Mouse (Mus musculus): ENCODE measurements at regions not wholly inside any gene's neighbourhood (a gene's known extent, or its start where the extent isn't known, plus 50 kb on each side); places are given as distances from the start of the nearest gene placed in this dataset.
"Not testable (repeated sequence)": the region's sequence is repeated elsewhere in the genome, so short reads cannot be mapped to it uniquely, and the experiment has no call there.

DNA sequence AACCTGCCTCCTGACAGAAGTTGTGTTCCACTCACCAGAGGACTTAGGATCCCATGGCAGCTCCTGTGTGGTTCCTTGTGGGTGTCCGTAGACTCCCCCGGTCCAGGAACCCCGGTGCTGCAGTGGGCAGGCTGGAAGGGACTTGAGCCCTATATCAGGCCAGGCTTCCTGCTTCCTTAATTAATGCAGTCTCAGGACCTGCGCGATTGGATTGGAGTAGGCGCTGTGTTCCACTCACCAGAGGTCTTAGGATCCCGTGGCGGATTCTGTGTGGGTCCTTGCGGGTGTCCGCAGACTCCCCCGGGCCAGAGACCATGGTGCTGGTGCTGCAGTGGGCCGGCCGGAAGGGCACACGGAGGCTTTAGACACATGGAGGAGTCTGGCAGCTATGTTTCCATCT, 288.7 kb downstream of the Fut8 start:
- H3K9me3 ChIP-seq (ENCODE audit: control insufficient read depth, insufficient read depth, low read depth, low read length); H3K4me1 ChIP-seq (ENCODE audit: control insufficient read depth in 2 of 2, insufficient read depth in 2 of 2, low read length in 2 of 2, poor library complexity in 1 of 2); H3K27ac ChIP-seq (ENCODE audit: insufficient read depth, low read depth, low read length, poor library complexity, severe bottlenecking); H3K4me3 ChIP-seq (ENCODE audit: insufficient read depth in 1 of 2, low read depth in 1 of 2, low read length in 2 of 2, poor library complexity in 1 of 2, severe bottlenecking in 1 of 2); in situ Hi-C loops (cut with MboI; ENCODE audit: low sequenced_read_pairs in 2 of 2, unreplicated experiment in 2 of 2); H3K36me3 ChIP-seq (ENCODE audit: control insufficient read depth, insufficient read depth, low read length, poor library complexity, severe bottlenecking); H3K9ac ChIP-seq (ENCODE audit: insufficient read depth, low read depth, low read length, poor library complexity, severe bottlenecking); DNase-seq (ENCODE audit: low read depth, low spot score): not testable (repeated sequence)

DNA sequence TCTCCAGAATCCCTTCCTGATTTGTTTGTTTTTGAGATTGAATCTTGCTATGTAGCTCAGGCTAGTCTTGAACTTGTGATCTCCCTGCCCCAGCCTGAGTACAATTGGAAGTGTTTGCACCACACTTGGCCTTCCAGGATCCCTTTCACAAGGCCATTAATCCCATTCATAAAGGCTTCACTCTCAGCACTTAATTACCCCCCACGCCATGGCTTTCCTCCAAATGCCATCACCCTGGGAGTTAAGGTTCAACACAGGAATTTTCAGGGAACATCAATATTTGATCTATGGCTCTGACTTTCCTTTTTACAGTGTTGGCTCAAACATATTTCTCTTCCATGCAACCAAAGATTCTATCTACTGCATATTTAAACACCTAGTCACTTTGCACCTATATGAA, 289.6 kb downstream of the Fut8 start:
- Histone ChIP-seq H3K4me1 (ENCODE audit: control insufficient read depth in 2 of 2, insufficient read depth in 2 of 2, low read length in 2 of 2, poor library complexity in 1 of 2) (no peaks in the 10 kb centered on the region), H3K9ac (ENCODE audit: insufficient read depth, low read depth, low read length, poor library complexity, severe bottlenecking) (no peak overlapping the region), H3K4me3 (ENCODE audit: insufficient read depth in 1 of 2, low read depth in 1 of 2, low read length in 2 of 2, poor library complexity in 1 of 2, severe bottlenecking in 1 of 2) (no peak overlapping the region), H3K36me3 (ENCODE audit: control insufficient read depth, insufficient read depth, low read length, poor library complexity, severe bottlenecking) (no peaks in the 10 kb centered on the region), H3K27ac (ENCODE audit: insufficient read depth, low read depth, low read length, poor library complexity, severe bottlenecking) (no peak overlapping the region), H3K9me3 (ENCODE audit: control insufficient read depth, insufficient read depth, low read depth, low read length) (no peaks in the 10 kb centered on the region)
- TF ChIP-seq MAFK (IDR thresholded peaks at IDR 0.05; ENCODE audit: insufficient read depth, low read depth, low read length) (no peak), CHD2 (IDR thresholded peaks at IDR 0.05; ENCODE audit: low read depth, low read length) (no peak), HCFC1 (IDR thresholded peaks at IDR 0.05; ENCODE audit: borderline replicate concordance, insufficient read depth, low read length) (no peak), ZC3H11A (IDR thresholded peaks at IDR 0.05; ENCODE audit: borderline replicate concordance, low read depth, low read length) (no peak), ZNF384 (IDR thresholded peaks at IDR 0.05; ENCODE audit: low read depth, low read length) (no peak)
- in situ Hi-C loops (cut with MboI; ENCODE audit: low sequenced_read_pairs in 2 of 2, unreplicated experiment in 2 of 2), result no loop called here
- DNase-seq (ENCODE audit: low read depth, low spot score), result no peak

DNA sequence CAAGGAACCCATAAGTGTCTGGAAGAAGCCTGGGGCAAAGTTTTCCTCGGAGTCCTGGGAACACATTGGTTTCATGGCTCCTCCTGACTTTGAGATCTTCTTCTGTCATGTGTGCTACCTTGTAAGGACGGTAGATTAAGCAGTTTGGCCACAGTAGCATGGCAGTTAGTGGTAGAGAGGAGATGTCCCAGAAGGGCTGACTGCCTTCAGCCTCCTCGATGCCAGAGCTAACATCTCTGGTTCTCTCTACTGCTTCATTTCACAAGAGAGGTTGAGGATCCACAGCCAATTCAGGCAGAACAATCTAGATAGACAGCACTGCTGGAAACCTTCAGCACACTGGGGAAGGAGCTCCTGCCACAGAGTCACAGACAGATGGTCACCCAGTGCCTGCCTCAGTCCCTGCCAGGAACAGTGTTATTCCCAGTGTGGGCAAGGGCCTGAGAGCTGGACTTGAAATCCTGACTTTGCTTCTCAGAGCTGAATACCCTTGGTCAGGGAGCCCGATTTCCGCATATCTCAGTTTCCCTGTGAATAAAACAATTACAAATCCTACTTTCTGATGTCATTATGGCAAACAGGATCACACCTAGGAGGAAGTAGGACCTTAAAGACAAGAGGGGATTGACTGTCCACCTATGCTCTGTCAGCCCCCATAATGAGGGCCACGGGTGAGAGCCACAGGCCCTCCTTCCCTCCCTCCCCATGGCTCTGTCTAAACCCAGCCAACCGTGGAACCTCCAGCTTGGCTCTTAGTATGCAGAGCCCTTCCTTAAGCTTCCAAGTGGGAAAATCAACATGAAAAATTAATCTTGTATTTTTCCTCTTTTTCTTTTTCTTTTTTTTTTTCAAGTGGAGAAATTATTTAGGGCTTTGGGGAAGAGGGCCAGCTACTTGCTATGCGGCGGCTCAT, 290.3 kb downstream of the Fut8 start:
- Histone ChIP-seq H3K9me3 (ENCODE audit: control insufficient read depth, insufficient read depth, low read depth, low read length) (no peaks in the 10 kb centered on the region), H3K4me3 (ENCODE audit: insufficient read depth in 1 of 2, low read depth in 1 of 2, low read length in 2 of 2, poor library complexity in 1 of 2, severe bottlenecking in 1 of 2) (no peak overlapping the region), H3K4me1 (ENCODE audit: control insufficient read depth in 2 of 2, insufficient read depth in 2 of 2, low read length in 2 of 2, poor library complexity in 1 of 2) (no peaks in the 10 kb centered on the region), H3K36me3 (ENCODE audit: control insufficient read depth, insufficient read depth, low read length, poor library complexity, severe bottlenecking) (no peaks in the 10 kb centered on the region), H3K9ac (ENCODE audit: insufficient read depth, low read depth, low read length, poor library complexity, severe bottlenecking) (no peak overlapping the region), H3K27ac (ENCODE audit: insufficient read depth, low read depth, low read length, poor library complexity, severe bottlenecking) (no peak overlapping the region)
- in situ Hi-C loops (cut with MboI; ENCODE audit: low sequenced_read_pairs in 2 of 2, unreplicated experiment in 2 of 2), result no loop called here
- TF ChIP-seq HCFC1 (IDR thresholded peaks at IDR 0.05; ENCODE audit: borderline replicate concordance, insufficient read depth, low read length), result no peak
- TF ChIP-seq MAFK (IDR thresholded peaks at IDR 0.05; ENCODE audit: insufficient read depth, low read depth, low read length), result no peak
- no peak for TF ChIP-seq ZC3H11A (IDR thresholded peaks at IDR 0.05; ENCODE audit: borderline replicate concordance, low read depth, low read length)
- no peak for TF ChIP-seq CHD2 (IDR thresholded peaks at IDR 0.05; ENCODE audit: low read depth, low read length)
- TF ChIP-seq ZNF384 (IDR thresholded peaks at IDR 0.05; ENCODE audit: low read depth, low read length), result no peak
- no peak for DNase-seq (ENCODE audit: low read depth, low spot score)

DNA sequence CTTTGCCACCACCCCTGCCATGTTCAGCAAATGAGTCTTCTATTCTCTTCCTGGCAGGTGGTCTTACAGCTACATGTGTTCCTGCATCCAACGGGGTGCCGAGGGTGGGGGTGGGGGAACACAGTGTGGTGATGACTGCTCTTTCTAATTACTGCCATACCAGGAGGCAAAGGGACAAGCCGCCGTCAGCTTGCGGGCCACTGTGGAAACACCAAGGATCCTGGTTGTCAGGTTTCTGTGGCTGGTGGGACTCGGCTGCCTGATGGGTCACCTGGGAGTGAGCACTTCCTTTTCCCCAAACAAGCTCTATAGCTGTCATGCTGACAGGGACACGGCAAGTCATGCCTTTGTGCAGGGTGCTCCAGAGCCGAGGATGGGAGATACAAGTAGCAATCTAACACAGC, 290.9 kb downstream of the Fut8 start:
- Histone ChIP-seq H3K9me3 (ENCODE audit: control insufficient read depth, insufficient read depth, low read depth, low read length) (no peaks in the 10 kb centered on the region), H3K27ac (ENCODE audit: insufficient read depth, low read depth, low read length, poor library complexity, severe bottlenecking) (no peak overlapping the region)

More for the DNA sequence above, 290.9 kb downstream of the Fut8 start:
- in situ Hi-C loops (cut with MboI; ENCODE audit: low sequenced_read_pairs in 2 of 2, unreplicated experiment in 2 of 2), result no loop called here
- no peaks in the 10 kb centered on the region for H3K36me3 ChIP-seq (ENCODE audit: control insufficient read depth, insufficient read depth, low read length, poor library complexity, severe bottlenecking)
- no peak overlapping the region for H3K4me3 ChIP-seq (ENCODE audit: insufficient read depth in 1 of 2, low read depth in 1 of 2, low read length in 2 of 2, poor library complexity in 1 of 2, severe bottlenecking in 1 of 2)
- H3K4me1 ChIP-seq (ENCODE audit: control insufficient read depth in 2 of 2, insufficient read depth in 2 of 2, low read length in 2 of 2, poor library complexity in 1 of 2), result no peaks in the 10 kb centered on the region
- TF ChIP-seq MAFK (IDR thresholded peaks at IDR 0.05; ENCODE audit: insufficient read depth, low read depth, low read length) (no peak), HCFC1 (IDR thresholded peaks at IDR 0.05; ENCODE audit: borderline replicate concordance, insufficient read depth, low read length) (no peak), CHD2 (IDR thresholded peaks at IDR 0.05; ENCODE audit: low read depth, low read length) (no peak), ZC3H11A (IDR thresholded peaks at IDR 0.05; ENCODE audit: borderline replicate concordance, low read depth, low read length) (no peak), ZNF384 (IDR thresholded peaks at IDR 0.05; ENCODE audit: low read depth, low read length) (no peak)
- no peak for DNase-seq (ENCODE audit: low read depth, low spot score)
- no peak overlapping the region; the same call in 1 of the 2 replicates for H3K9ac ChIP-seq (ENCODE audit: insufficient read depth, low read depth, low read length, poor library complexity, severe bottlenecking)
